Mouse (Mus musculus) kidney, adult 2 months (tissue): ENCODE results near the gene Styxl1.

Source experiments
- CTCF ChIP-seq: fragments of 200-500 bp; conservative IDR thresholded peaks from 2 replicates; pipeline ENCODE4 v1.5.1; 2011; ENCODE audit warnings: low read depth, mild to moderate bottlenecking, control low read depth, low read length, moderate library complexity, mixed read lengths; ENCODE audit not compliant: insufficient read depth, insufficient read length
- POLR2A ChIP-seq: fragments of 200-500 bp; IDR thresholded peaks from one replicate; pipeline ENCODE4 v1.6.1; 2011; ENCODE audit warnings: low read depth, low read length, control low read depth

DNA sequence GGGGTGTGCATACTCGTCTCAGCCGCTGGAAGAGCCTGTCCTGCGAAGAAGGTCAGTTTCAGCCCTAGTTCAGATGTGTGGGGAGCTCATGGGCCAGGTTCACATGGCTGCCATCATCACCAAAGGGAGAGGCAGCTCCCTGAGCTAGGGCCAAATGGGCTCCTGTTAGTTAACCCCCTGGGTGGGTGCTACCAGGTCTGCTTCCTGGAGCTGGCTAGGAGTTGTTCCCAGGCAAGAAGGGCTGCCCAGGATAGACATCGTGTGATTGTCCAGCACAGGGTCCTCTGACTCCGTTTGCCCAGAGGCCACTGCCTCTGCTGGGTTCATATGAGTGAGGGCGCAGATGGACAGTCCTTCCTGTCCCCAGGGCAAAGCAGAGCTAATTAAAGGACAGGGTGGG lies 52.2 kb downstream of the Styxl1 start:
- TF ChIP-seq CTCF (no peak), POLR2A (no peak)
